Mouse (Mus musculus) 3T3-L1 (cell line): ENCODE results near the gene Rps6ka5.

ENCODE experiments used
- DNase-seq: peaks from one replicate; pipeline ENCODE4 v3.0.0-alpha.2; 2015; ENCODE audit warnings: low read depth, low spot score

The Rps6ka5 gene

GRCm38 (mm10) chr12:100660076-100660475 is 66.7 kb downstream of the Rps6ka5 start:
- DNase-seq = no peak

GRCm38 (mm10) chr12:100655972-100656371 is 70.8 kb downstream of the Rps6ka5 start:
- DNase-seq = no peak

- no peak for DNase-seq
Observed at GRCm38 (mm10) chr12:100641936-100642335, 84.8 kb downstream of the Rps6ka5 start.

DNA sequence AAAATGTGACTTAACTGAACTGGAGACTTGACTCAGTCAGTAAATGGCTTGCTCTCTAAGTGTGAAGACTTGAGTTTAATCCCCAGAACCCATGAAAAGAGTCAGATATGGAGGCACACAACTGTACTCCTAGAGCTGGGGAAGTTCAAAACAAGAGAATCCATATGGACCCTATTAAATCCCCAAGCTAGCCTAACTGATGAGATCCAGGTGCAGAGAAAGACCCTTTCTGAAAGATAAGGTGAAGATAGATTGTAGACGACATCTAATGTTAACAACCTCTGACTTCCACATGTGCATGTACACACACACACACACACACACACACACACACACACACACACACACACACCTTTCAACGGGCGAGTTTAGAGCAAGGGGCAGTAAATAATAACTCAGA is 86.1 kb downstream of the Rps6ka5 start:
- no peak for DNase-seq

DNA sequence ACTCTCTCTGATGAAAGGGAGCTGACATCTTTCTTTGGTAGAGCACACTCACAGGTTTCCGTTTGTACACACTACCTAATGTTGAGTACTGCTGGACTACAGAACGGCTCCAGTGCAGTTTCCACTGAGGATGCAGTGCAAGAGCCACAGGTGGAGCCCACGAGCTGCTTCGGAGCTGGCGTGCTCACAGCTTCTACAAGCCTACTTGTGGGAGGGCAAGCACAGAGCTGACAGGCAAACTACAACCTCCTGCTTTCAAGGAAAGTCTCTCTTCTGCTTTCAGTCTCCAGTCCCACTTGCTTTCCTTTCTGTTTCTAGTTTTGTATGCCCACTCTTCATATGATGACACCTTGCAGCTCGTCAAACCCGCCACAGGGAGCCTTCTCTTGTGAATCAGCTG is 87.1 kb downstream of the Rps6ka5 start:
- DNase-seq = peak; percentile 19

DNA sequence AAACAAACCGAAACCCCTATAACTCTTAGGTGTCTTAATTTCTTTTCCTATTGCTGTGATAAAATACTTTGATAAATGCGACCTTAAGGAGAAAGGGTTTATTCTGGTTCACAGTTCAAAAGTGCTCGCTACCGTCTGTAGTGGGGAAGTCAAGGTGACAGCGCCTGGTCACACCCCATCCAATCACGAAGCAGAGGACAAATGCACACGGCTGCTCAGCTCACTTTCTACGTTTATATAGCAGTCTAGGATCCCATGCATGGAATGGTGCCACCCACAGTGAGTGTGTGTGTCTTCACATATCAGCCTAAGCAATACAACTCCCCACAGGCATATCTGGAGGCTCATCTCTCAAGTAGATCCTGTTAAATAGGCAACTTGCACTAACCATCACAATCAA is 88.9 kb downstream of the Rps6ka5 start:
- DNase-seq = no peak

DNA sequence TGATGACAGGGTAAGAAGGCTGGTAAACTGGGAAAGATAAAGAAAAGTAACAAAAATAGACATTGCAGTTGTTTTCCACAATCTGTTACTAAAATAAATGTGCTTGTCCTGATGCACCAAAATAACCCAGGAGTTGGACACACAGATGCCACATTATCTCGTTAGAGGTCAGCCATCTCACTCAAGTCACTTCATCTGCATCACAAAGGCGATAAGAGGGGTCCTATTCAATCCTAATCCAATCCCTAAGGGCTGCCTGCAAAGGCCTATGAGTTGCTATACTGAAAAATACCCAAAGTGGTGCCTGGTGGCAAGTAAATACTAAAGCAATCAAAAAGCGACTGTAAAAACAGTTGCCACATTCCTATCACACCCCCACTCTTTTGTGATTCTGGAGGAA is 90.0 kb downstream of the Rps6ka5 start:
- DNase-seq = no peak

- no peak for DNase-seq
Observed at GRCm38 (mm10) chr12:100636299-100636633, 90.5 kb downstream of the Rps6ka5 start.

- no peak for DNase-seq
Observed at GRCm38 (mm10) chr12:100635601-100636298, 91.0 kb downstream of the Rps6ka5 start.

DNA sequence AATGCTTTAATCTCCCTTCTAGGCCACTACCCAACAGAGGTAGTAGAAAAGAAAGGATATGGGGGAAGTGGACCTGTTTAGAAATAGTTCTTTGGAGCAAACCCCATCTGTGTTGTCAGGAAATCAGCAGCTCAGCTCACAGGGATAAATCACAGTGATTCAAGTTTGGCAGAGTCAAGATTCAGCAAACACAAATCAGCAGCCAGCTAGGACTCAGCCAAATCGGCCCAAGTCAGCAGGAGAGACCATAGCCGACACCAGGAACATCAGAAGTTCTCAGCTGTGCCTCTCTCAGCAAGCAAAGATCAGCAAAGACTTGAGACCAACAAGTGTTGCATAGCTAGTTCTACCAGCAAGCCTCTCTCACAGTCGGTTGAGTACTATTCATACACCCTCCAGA is 93.6 kb downstream of the Rps6ka5 start:
- no peak for DNase-seq

DNA sequence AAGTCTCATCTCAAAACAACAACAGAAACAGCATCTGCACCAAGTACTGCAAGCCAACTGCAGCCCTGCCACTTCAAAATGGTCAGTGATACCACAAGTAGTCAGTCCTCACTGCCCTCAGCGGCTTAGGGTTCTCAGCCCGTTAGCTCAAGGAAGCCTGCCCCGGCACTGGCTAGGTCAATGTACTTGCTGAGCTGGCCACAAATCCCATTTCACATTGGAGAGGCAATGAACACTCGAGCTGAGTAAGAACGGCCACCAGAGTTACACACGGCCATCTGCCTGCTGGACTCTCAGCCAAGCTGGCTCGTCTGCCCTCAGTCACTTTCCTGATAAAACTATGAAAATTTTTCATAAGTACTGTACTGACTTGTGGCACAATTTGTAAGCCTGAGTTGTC is 95.5 kb downstream of the Rps6ka5 start:
- no peak for DNase-seq

GRCm38 (mm10) chr12:100629126-100629920 is 97.5 kb downstream of the Rps6ka5 start:
- DNase-seq = no peak

GRCm38 (mm10) chr12:100626991-100627677 is 99.6 kb downstream of the Rps6ka5 start:
- no peak for DNase-seq

DNA sequence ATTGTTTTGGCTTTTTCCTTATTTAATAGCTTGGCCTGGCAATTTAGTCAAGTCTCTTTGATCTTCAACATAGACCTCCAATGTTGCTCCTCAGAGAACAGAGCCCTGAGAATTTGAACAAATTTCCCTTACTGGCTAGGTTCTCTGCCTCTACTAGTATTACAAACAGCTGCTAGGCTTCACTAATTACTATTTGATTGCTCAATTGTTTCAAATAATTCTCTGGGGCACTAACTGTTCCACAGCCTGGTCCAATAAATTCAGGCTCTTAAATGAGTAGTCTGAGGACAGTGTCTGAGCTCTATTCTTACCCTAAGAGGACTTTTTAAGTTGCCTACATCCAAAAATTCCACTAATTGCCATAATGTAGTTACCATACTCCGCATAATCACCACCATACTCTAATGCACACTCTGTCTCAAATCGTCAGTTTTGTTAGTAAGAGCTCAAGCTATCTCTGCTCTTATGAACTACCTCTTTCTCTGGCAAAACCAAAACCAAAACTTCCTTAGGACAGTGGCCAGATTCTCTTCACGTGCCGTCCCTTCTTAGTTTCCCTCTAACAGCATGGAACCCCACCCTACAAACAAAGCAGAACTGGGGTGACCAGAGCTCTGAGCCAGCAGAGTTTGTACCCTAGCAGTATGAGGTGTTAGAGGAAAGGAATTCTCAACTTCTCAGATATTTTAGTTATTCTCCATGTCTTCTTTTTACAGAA is 100.4 kb downstream of the Rps6ka5 start:
- no peak for DNase-seq

GRCm38 (mm10) chr12:100624854-100625447 is 101.8 kb downstream of the Rps6ka5 start:
- no peak for DNase-seq

DNA sequence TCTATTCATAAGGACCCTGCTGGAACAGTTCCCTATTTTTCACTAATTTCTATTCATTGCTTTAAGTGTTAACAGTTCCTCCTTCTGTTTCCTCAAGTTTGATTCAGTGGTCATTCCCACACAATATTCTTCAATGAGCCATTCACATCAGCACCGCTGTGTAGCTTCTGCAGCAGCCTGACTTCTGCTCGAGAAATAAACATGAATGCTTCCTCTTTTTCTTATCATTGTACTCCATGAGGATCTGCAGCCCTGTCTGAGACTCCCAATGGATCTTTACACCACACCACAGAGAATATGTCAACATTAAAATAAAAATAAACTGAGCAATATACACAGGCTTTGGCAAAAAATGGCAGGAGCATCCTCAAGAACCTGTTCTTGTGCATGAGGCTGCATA is 111.5 kb downstream of the Rps6ka5 start:
- no peak for DNase-seq

DNA sequence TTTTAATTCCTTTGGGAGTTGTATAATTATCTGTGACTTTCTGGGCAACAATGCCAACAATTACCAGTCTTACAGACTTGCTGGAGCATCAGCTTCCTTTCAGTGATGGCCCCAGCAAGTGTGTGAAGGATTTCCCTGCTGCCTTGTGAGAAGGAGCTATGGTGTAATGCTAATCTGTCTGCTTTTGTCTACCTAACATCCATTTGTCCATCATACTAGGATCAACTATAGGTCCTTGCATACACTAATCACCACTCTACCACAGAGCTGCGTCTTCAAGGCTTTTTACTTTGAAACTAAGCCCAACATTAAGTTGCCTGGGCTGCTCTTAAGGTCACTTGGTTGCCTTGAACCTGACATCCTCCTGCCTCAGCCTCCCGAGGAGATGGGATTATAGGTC is 112.9 kb downstream of the Rps6ka5 start:
- DNase-seq = no peak

GRCm38 (mm10) chr12:100613192-100613700 is 113.5 kb downstream of the Rps6ka5 start:
- DNase-seq = no peak

GRCm38 (mm10) chr12:100609766-100610165 is 117.0 kb downstream of the Rps6ka5 start:
- DNase-seq = no peak

- DNase-seq = no peak
Observed at GRCm38 (mm10) chr12:100609064-100609463, 117.7 kb downstream of the Rps6ka5 start.

- peak; percentile 46 for DNase-seq
Observed at GRCm38 (mm10) chr12:100606733-100607132, 120.0 kb downstream of the Rps6ka5 start.
